Comparison of ENCODE assay signal across 9 mouse cellular contexts in genomic region chr17:33757231-33757630, GRCm38 (mm10). TPM values are rescaled to one million over a fixed set of nuclear protein-coding genes. Genes with fewer than 3 reads are reported as not detected.
DNase-seq lines count a peak whose midpoint lies in the region; ATAC-seq lines count a peak whose summit lies in the region.
"Had no signal": no experiment of that assay in that cellular context is flagged by ENCODE, and none has a peak within 500 bp of the region (broad histone marks: within the 10 kb centered on the region; RNA-seq: fewer than 3 reads in every experiment).

No protein-coding gene starts in this region.

- H3K4me2 ChIP-seq in neural tube, embryonic 14.5 days (ENCODE audit: low read depth, low read length) = peak overlapping the region; percentile 17; the same call in 1 of the 2 replicates
- no peak overlapping the region for H3K4me2 ChIP-seq in intestine, embryonic 16.5 days (ENCODE audit: low read depth, low read length)

- H3K4me3 ChIP-seq in neural tube, embryonic 14.5 days (ENCODE audit: low read depth, low read length) = no peak overlapping the region
- H3K4me3 ChIP-seq in intestine, embryonic 16.5 days (ENCODE audit: low read length) = no peak overlapping the region

- no peak for ATAC-seq in neural tube, embryonic 14.5 days (ENCODE audit: low read depth)
- ATAC-seq in intestine, embryonic 16.5 days = no peak

- H3K27me3 ChIP-seq in neural tube, embryonic 14.5 days (ENCODE audit: control insufficient read depth, insufficient read depth, low read length) = no peaks in the 10 kb centered on the region
- H3K27me3 ChIP-seq in intestine, embryonic 16.5 days (replicated peaks; ENCODE audit: control insufficient read depth, insufficient read depth, low read length) = no peaks in the 10 kb centered on the region
- H3K27me3 ChIP-seq: CH12.LX had no signal

- no peak overlapping the region for H3K27ac ChIP-seq in neural tube, embryonic 14.5 days (ENCODE audit: low read depth, low read length)
- H3K27ac ChIP-seq in intestine, embryonic 16.5 days (ENCODE audit: low read length) = no peak overlapping the region

- no peaks in the 10 kb centered on the region for H3K9me3 ChIP-seq in neural tube, embryonic 14.5 days (ENCODE audit: control insufficient read depth, low read length)
- no peaks in the 10 kb centered on the region for H3K9me3 ChIP-seq in intestine, embryonic 16.5 days (ENCODE audit: control insufficient read depth, low read length)

- 68% methylated on average over 4 of the region's 4 CpGs for whole genome bisulfite sequencing in neural tube, embryonic 14.5 days
- WGBS in intestine, embryonic 16.5 days = 42% methylated on average over 4 of the region's 4 CpGs

- DNase-seq in cerebellum, adult 8-10 months = peak; percentile 18
- DNase-seq in cerebellum, postnatal 4 days (ENCODE audit: low spot score in 2 of 2) = no peak
- DNase-seq in urinary bladder, postnatal 14 days (ENCODE audit: low spot score) = peak; percentile 46
- DNase-seq in urinary bladder, postnatal 25 days (ENCODE audit: low spot score) = no peak
- DNase-seq in kidney, adult 9 months = peak; percentile 63
- no peak for DNase-seq in right cerebral cortex, adult 18-20 months

- peak overlapping the region; percentile 25; the same call in 1 of the 2 replicates for H3K9ac ChIP-seq in neural tube, embryonic 14.5 days (replicated peaks; ENCODE audit: low read depth, low read length)
- no peak overlapping the region for H3K9ac ChIP-seq in intestine, embryonic 16.5 days (ENCODE audit: low read depth, low read length)

- H3K36me3 ChIP-seq in neural tube, embryonic 14.5 days (ENCODE audit: control insufficient read depth, insufficient read depth, low read length) = no peaks in the 10 kb centered on the region
- H3K36me3 ChIP-seq in intestine, embryonic 16.5 days (ENCODE audit: control insufficient read depth, insufficient read depth, low read length) = no peaks in the 10 kb centered on the region

- H3K4me1 ChIP-seq in neural tube, embryonic 14.5 days (ENCODE audit: control insufficient read depth, insufficient read depth, low read length) = peaks cover 46% of the 10 kb centered on the region
- peaks cover 36% of the 10 kb centered on the region for H3K4me1 ChIP-seq in intestine, embryonic 16.5 days (ENCODE audit: control insufficient read depth, insufficient read depth, low read length)

RNA-seq across cellular contexts. Expression of gene Rab11b, which starts 3.1 kb away (rescaled TPM):
- 449 and 532 TPM in 2 replicates for polyA plus RNA-seq in neural tube, embryonic 14.5 days (2014; fragmentation: Nextera tagmentation; extraction: Ambion mirVana)
- polyA plus RNA-seq in intestine, embryonic 16.5 days (2015; fragmentation: Nextera tagmentation; extraction: Ambion mirVana) = 193 and 220 TPM in 2 replicates

RNA-seq across cellular contexts. Expression of gene Angptl4, which starts 24.4 kb away (rescaled TPM):
- polyA plus RNA-seq in neural tube, embryonic 14.5 days (2014; fragmentation: Nextera tagmentation; extraction: Ambion mirVana) = 9.7 and 20.6 TPM in 2 replicates
- polyA plus RNA-seq in intestine, embryonic 16.5 days (2015; fragmentation: Nextera tagmentation; extraction: Ambion mirVana) = 22.4 and 24.5 TPM in 2 replicates

RNA-seq across cellular contexts. Expression of gene March2, which starts 38.8 kb away (rescaled TPM):
- polyA plus RNA-seq in neural tube, embryonic 14.5 days (2014; fragmentation: Nextera tagmentation; extraction: Ambion mirVana) = 69.1 and 73.5 TPM in 2 replicates
- polyA plus RNA-seq in intestine, embryonic 16.5 days (2015; fragmentation: Nextera tagmentation; extraction: Ambion mirVana) = 50.4 and 54.7 TPM in 2 replicates

RNA-seq across cellular contexts. Expression of gene Kank3, which starts 53.1 kb away (rescaled TPM):
- polyA plus RNA-seq in neural tube, embryonic 14.5 days (2014; fragmentation: Nextera tagmentation; extraction: Ambion mirVana) = 40.1 and 42.1 TPM in 2 replicates
- 22.7 and 23.5 TPM in 2 replicates for polyA plus RNA-seq in intestine, embryonic 16.5 days (2015; fragmentation: Nextera tagmentation; extraction: Ambion mirVana)

Comparison
In these comparisons a context has a peak if more than half of its experiments do, and no peak if none do; other contexts are left out.
1. DNase-seq: peak in cerebellum, adult 8-10 months (single experiment), urinary bladder, postnatal 14 days (single experiment) and kidney, adult 9 months (single experiment); none in cerebellum, postnatal 4 days (0 of 2), urinary bladder, postnatal 25 days (single experiment) and right cerebral cortex, adult 18-20 months (single experiment).